Mouse (Mus musculus): ENCODE results near the gene Gfod2. TPM values are rescaled to one million over a fixed set of nuclear protein-coding genes. Genes with fewer than 3 reads are reported as not detected.
A peak's percentile ranks its signal among the peaks of the same experiment; 100 is the strongest.

Gfod2 gene
- polyA plus RNA-seq, 1 experiment from 2014 or later: 75.4 TPM

DNA sequence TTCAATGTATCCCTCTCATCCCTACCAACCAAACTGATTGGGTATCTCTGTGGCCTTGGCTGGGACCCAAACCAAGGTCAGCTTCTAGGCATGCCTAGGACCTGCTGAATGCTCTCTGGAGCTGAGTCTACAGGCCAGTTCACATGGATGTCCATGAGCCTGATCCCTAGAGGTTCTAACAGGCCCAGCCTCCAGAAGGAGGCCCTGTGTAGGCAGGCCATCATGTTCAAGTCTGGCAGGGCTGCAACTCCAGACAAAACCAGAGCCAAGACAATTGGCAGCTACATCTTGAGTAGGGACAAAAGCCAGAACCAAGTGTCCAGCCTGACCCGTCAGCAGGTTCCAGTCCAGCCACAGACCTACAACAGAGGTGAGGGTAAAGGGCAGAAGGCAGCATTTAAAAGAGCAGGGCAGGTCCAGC lies 15.0 kb upstream of the Gfod2 start:
- H3K4me3 ChIP-seq (replicated peaks; ENCODE audit: low read depth, low read length): no peak overlapping the region
- no peak overlapping the region for H3K9ac ChIP-seq (replicated peaks; ENCODE audit: low read length)
- WGBS: 96% methylated on average over 1 of the region's 1 CpGs
- no peak overlapping the region for H3K4me2 ChIP-seq (ENCODE audit: low read length)
- no peaks in the 10 kb centered on the region for H3K27me3 ChIP-seq (ENCODE audit: control insufficient read depth, insufficient read depth, low read length)
- peaks cover 91% of the 10 kb centered on the region for H3K36me3 ChIP-seq (ENCODE audit: control insufficient read depth, insufficient read depth, low read length)
- H3K9me3 ChIP-seq (ENCODE audit: control insufficient read depth, low read length): no peaks in the 10 kb centered on the region
- DNase-seq: no peak
- H3K4me1 ChIP-seq (ENCODE audit: control insufficient read depth, insufficient read depth, low read length): no peaks in the 10 kb centered on the region
- no peak for ATAC-seq (ENCODE audit: low FRiP score, low TSS enrichment)
- no peak overlapping the region for H3K27ac ChIP-seq (replicated peaks; ENCODE audit: low read depth, low read length)

DNA sequence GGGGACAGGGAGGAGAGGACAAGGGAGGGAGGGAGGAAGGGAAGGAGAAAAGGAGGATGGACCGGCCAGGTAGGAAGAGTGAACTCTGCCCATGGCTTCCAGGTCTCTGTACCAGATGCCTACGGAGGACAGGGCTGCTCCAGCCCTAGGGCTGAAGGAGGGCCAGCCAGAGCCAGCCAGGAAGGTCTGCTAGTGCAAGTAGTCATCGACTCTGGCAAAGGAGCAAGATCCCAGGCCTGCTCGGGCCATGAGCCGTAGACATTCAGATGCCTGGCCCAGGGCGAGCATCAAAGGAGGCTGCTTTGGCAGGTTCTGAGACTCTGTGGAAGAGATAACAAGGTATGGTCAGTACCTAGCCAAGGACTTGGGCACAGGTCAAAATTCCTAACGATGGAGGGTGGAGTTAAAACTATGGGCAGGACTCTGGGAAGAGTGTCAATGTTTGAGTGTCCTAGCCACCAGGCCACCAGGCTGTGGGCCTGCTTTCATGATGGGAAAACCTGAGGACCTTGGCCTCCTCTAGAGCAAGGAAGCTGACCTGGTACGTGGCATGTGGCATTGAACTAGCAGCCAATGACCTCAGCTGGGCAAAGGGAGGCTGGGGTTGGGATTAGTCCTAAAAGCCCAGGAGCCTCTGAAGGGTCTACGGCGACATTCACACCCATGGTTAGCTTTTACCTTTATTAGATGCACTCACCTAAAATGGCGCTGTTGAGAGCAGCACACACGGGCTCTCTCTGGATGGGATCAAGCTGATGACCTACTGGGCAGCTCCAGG lies 13.1 kb upstream of the Gfod2 start:
- no peak overlapping the region for H3K4me2 ChIP-seq (ENCODE audit: low read length)
- H3K9me3 ChIP-seq (ENCODE audit: control insufficient read depth, low read length): no peaks in the 10 kb centered on the region
- 93% methylated on average over 12 of the region's 12 CpGs for WGBS
- ATAC-seq (ENCODE audit: low FRiP score, low TSS enrichment) (no peak), DNase-seq (no peak)
- H3K9ac ChIP-seq (replicated peaks; ENCODE audit: low read length): no peak overlapping the region
- no peaks in the 10 kb centered on the region for H3K27me3 ChIP-seq (ENCODE audit: control insufficient read depth, insufficient read depth, low read length)
- no peak overlapping the region for H3K4me3 ChIP-seq (replicated peaks; ENCODE audit: low read depth, low read length)
- H3K27ac ChIP-seq (replicated peaks; ENCODE audit: low read depth, low read length): no peak overlapping the region
- H3K4me1 ChIP-seq (ENCODE audit: control insufficient read depth, insufficient read depth, low read length): no peaks in the 10 kb centered on the region
- H3K36me3 ChIP-seq (ENCODE audit: control insufficient read depth, insufficient read depth, low read length): peaks cover 85% of the 10 kb centered on the region

GRCm38 (mm10) chr8:105770609-105771008 lies 12.1 kb upstream of the Gfod2 start:
- ATAC-seq (ENCODE audit: low FRiP score, low TSS enrichment): no peak
- no peak overlapping the region for H3K27ac ChIP-seq (replicated peaks; ENCODE audit: low read depth, low read length)
- no peaks in the 10 kb centered on the region for H3K9me3 ChIP-seq (ENCODE audit: control insufficient read depth, low read length)
- no peak overlapping the region for H3K4me2 ChIP-seq (ENCODE audit: low read length)
- no peak overlapping the region for H3K9ac ChIP-seq (replicated peaks; ENCODE audit: low read length)
- WGBS: 83% methylated on average over 1 of the region's 1 CpGs
- peaks cover 76% of the 10 kb centered on the region for H3K36me3 ChIP-seq (ENCODE audit: control insufficient read depth, insufficient read depth, low read length)
- no peak overlapping the region for H3K4me3 ChIP-seq (replicated peaks; ENCODE audit: low read depth, low read length)
- H3K4me1 ChIP-seq (ENCODE audit: control insufficient read depth, insufficient read depth, low read length): no peaks in the 10 kb centered on the region
- DNase-seq: peak; percentile 61
- H3K27me3 ChIP-seq (ENCODE audit: control insufficient read depth, insufficient read depth, low read length): no peaks in the 10 kb centered on the region

DNA sequence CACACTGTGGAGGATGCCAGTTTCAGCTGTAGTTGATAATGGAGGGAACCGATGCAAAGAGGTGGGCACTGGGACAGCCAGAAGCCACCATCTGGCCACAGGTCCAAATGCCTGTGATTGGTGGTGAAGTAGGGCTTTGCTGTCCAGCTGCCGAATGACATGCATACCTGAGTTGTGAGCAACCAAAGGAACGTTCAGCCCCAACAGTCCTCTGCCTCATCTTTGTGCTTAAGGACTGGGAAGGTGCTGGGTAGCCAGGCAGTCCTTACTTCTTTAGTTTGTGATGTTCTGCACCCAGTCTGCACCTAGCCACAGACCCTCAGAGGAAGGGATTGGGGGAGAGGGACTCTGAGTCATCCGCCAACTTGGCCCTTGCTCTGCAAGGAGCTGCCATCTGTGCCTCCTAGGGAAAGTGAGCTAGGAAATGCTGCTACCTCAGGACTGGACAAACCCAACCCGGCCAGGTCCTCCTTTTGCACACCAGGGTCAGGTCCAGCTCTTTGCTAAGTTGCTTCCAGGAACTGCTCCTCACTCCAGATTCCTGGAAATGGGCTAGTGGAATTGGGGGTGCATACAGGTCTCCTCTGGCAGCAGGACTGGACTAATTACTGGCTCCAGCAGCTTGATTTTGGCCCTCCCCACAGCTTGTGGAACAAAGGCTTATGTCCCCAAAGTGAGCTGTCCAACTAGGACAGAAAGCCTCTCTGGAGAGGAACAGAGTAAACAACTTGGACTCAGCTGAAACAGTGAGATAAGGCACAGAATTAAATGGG lies 10.2 kb upstream of the Gfod2 start:
- ATAC-seq (ENCODE audit: low FRiP score, low TSS enrichment): no peak

GRCm38 (mm10) chr8:105757796-105758276 lies 628 bp downstream of the Gfod2 start:
- WGBS: 3% methylated on average over 12 of the region's 12 CpGs
- H3K4me3 ChIP-seq (replicated peaks; ENCODE audit: low read depth, low read length): peak overlapping the region; percentile 90
- peak overlapping the region; percentile 92 for H3K27ac ChIP-seq (replicated peaks; ENCODE audit: low read depth, low read length)
- H3K36me3 ChIP-seq (ENCODE audit: control insufficient read depth, insufficient read depth, low read length): no peaks in the 10 kb centered on the region
- peak overlapping the region; percentile 63 for H3K4me2 ChIP-seq (ENCODE audit: low read length)
- ATAC-seq (ENCODE audit: low FRiP score, low TSS enrichment) (no peak; the same call in 1 of the 2 replicates), DNase-seq (no peak)
- no peaks in the 10 kb centered on the region for H3K9me3 ChIP-seq (ENCODE audit: control insufficient read depth, low read length)
- H3K9ac ChIP-seq (replicated peaks; ENCODE audit: low read length): peak overlapping the region; percentile 89
- no peaks in the 10 kb centered on the region for H3K27me3 ChIP-seq (ENCODE audit: control insufficient read depth, insufficient read depth, low read length)
- H3K4me1 ChIP-seq (ENCODE audit: control insufficient read depth, insufficient read depth, low read length): peaks cover 12% of the 10 kb centered on the region

More for the DNA sequence above, 10.2 kb upstream of the Gfod2 start:
- Histone ChIP-seq H3K27me3 (ENCODE audit: control insufficient read depth, insufficient read depth, low read length) (no peaks in the 10 kb centered on the region), H3K4me3 (replicated peaks; ENCODE audit: low read depth, low read length) (no peak overlapping the region), H3K27ac (replicated peaks; ENCODE audit: low read depth, low read length) (no peak overlapping the region), H3K9ac (replicated peaks; ENCODE audit: low read length) (no peak overlapping the region), H3K36me3 (ENCODE audit: control insufficient read depth, insufficient read depth, low read length) (peaks cover 56% of the 10 kb centered on the region), H3K9me3 (ENCODE audit: control insufficient read depth, low read length) (no peaks in the 10 kb centered on the region), H3K4me2 (ENCODE audit: low read length) (no peak overlapping the region), H3K4me1 (ENCODE audit: control insufficient read depth, insufficient read depth, low read length) (no peaks in the 10 kb centered on the region)
- 95% methylated on average over 5 of the region's 5 CpGs for WGBS
- DNase-seq: no peak

GRCm38 (mm10) chr8:105754688-105755087 lies 3.8 kb downstream of the Gfod2 start:
- H3K4me2 ChIP-seq (ENCODE audit: low read length): no peak overlapping the region
- H3K4me1 ChIP-seq (ENCODE audit: control insufficient read depth, insufficient read depth, low read length): peaks cover 24% of the 10 kb centered on the region
- H3K9me3 ChIP-seq (ENCODE audit: control insufficient read depth, low read length): no peaks in the 10 kb centered on the region
- WGBS: 84% methylated on average over 2 of the region's 2 CpGs
- no peak for ATAC-seq (ENCODE audit: low FRiP score, low TSS enrichment)
- H3K27me3 ChIP-seq (ENCODE audit: control insufficient read depth, insufficient read depth, low read length): no peaks in the 10 kb centered on the region
- no peak overlapping the region for H3K4me3 ChIP-seq (replicated peaks; ENCODE audit: low read depth, low read length)
- no peak overlapping the region for H3K27ac ChIP-seq (replicated peaks; ENCODE audit: low read depth, low read length)
- no peak for DNase-seq
- 0 out of 2 replicates have a peak, but pooled peaks cover 2% of the 10 kb centered on the region for H3K36me3 ChIP-seq (ENCODE audit: control insufficient read depth, insufficient read depth, low read length)
- no peak overlapping the region for H3K9ac ChIP-seq (replicated peaks; ENCODE audit: low read length)

DNA sequence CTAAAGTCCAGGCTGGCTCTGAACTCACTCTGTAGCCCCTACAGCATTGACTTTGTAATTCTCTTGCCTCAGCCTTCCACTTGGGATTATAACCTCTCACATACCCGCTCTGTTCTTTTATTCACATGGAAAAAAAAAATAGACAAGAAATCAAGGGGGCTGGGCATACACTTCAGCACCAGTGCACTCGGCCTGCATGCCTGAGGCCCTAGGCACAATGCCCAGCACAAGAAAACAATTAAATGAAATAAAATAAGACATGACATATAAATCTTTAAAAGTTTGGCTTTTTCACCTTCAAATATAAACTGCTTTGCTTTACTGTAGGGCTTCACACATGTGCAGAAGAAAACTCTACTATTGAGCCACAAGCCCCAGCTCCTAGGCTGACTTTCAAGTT lies 4.5 kb downstream of the Gfod2 start:
- no peaks in the 10 kb centered on the region for H3K27me3 ChIP-seq (ENCODE audit: control insufficient read depth, insufficient read depth, low read length)
- H3K4me3 ChIP-seq (replicated peaks; ENCODE audit: low read depth, low read length): no peak overlapping the region
- H3K9ac ChIP-seq (replicated peaks; ENCODE audit: low read length): no peak overlapping the region
- peaks cover 27% of the 10 kb centered on the region for H3K4me1 ChIP-seq (ENCODE audit: control insufficient read depth, insufficient read depth, low read length)
- no peak for ATAC-seq (ENCODE audit: low FRiP score, low TSS enrichment)
- no peak for DNase-seq
- 0 out of 2 replicates have a peak, but pooled peaks cover 2% of the 10 kb centered on the region for H3K36me3 ChIP-seq (ENCODE audit: control insufficient read depth, insufficient read depth, low read length)
- H3K27ac ChIP-seq (replicated peaks; ENCODE audit: low read depth, low read length): no peak overlapping the region
- no peaks in the 10 kb centered on the region for H3K9me3 ChIP-seq (ENCODE audit: control insufficient read depth, low read length)
- 65% methylated on average over 2 of the region's 2 CpGs for WGBS
- H3K4me2 ChIP-seq (ENCODE audit: low read length): no peak overlapping the region

DNA sequence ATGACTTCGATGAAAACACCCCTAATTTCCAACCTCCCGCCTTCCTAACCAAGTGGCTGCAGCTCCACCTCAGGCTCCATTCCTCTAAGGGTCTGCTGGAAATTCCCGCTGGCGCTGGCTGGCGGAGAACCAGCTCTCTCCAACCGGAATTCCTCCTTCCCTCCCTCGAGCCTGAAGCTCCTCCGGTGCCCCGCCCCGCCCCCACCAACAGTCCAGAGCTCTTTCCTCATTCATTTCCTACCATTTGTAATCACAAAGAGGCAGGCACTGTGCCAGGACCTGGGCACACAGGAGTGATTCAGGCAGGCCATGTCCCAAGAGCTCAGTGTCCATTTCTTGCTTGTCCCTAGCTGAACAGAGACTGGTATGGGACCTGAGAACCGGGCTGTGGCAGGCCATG lies 7.9 kb downstream of the Gfod2 start:
- peaks cover 15% of the 10 kb centered on the region for H3K4me1 ChIP-seq (ENCODE audit: control insufficient read depth, insufficient read depth, low read length)
- no peak overlapping the region; the same call in 1 of the 2 replicates for H3K4me3 ChIP-seq (replicated peaks; ENCODE audit: low read depth, low read length)
- ATAC-seq (ENCODE audit: low FRiP score, low TSS enrichment): no peak
- no peaks in the 10 kb centered on the region for H3K9me3 ChIP-seq (ENCODE audit: control insufficient read depth, low read length)
- H3K36me3 ChIP-seq (ENCODE audit: control insufficient read depth, insufficient read depth, low read length): peaks cover 6% of the 10 kb centered on the region; the same call in 1 of the 2 replicates
- 0 out of 2 replicates have a peak overlapping the region, but pooled peaks have one; percentile 2 for H3K27ac ChIP-seq (replicated peaks; ENCODE audit: low read depth, low read length)
- H3K9ac ChIP-seq (replicated peaks; ENCODE audit: low read length): no peak overlapping the region
- H3K4me2 ChIP-seq (ENCODE audit: low read length): peak overlapping the region; percentile 28
- H3K27me3 ChIP-seq (ENCODE audit: control insufficient read depth, insufficient read depth, low read length): no peaks in the 10 kb centered on the region
- 12% methylated on average over 11 of the region's 11 CpGs for WGBS
- DNase-seq: peak; percentile 77
